Mouse (Mus musculus): ENCODE results near the gene Spx. TPM values are rescaled to one million over a fixed set of nuclear protein-coding genes. Genes with fewer than 3 reads are reported as not detected.

Gene Spx
- 0.33 and 0.53 TPM in 2 replicates for polyA plus RNA-seq (2016; fragmentation: Nextera tagmentation; extraction: Ambion mirVana)

GRCm38 (mm10) chr6:142412906-142413491, at the start of gene Spx:
TSS of gene Spx (plus strand) at chr6:142413441.
- DNase-seq (ENCODE audit: extremely low spot score, low spot score), result no peak
- H3K27me3 ChIP-seq (ENCODE audit: poor library complexity, severe bottlenecking), result peaks cover 49% of the 10 kb centered on the region
- H3K4me1 ChIP-seq, result peaks cover 27% of the 10 kb centered on the region
- H3K9me3 ChIP-seq, result no peaks in the 10 kb centered on the region
- peak within 1 kb of the TSS; percentile 54; the same call in 1 of the 2 replicates for H3K4me3 ChIP-seq
- H3K27ac ChIP-seq, result no peak within 1 kb of the TSS
- 75% methylated on average over 11 of the region's 11 CpGs for WGBS
- H3K36me3 ChIP-seq (replicated peaks), result no peaks in the 10 kb centered on the region; the same call in 1 of the 2 replicates

- H3K27me3 ChIP-seq (ENCODE audit: poor library complexity, severe bottlenecking), result no peaks in the 10 kb centered on the region
- H3K4me3 ChIP-seq, result no peak overlapping the region
- no peaks in the 10 kb centered on the region for H3K9me3 ChIP-seq
- no peaks in the 10 kb centered on the region for H3K4me1 ChIP-seq
- no peak overlapping the region for H3K27ac ChIP-seq
- peaks cover 93% of the 10 kb centered on the region for H3K36me3 ChIP-seq (replicated peaks)
- DNase-seq (ENCODE audit: extremely low spot score, low spot score), result no peak
- 95% methylated on average over 8 of the region's 8 CpGs for WGBS
Observed at GRCm38 (mm10) chr6:142365742-142366472, 47.3 kb upstream of the Spx start.

- DNase-seq (ENCODE audit: extremely low spot score, low spot score), result no peak
- H3K36me3 ChIP-seq (replicated peaks), result peaks cover 89% of the 10 kb centered on the region
- no peak overlapping the region for H3K4me3 ChIP-seq
- 92% methylated on average over 10 of the region's 10 CpGs for whole genome bisulfite sequencing
- H3K27me3 ChIP-seq (ENCODE audit: poor library complexity, severe bottlenecking), result no peaks in the 10 kb centered on the region
- H3K27ac ChIP-seq, result no peak overlapping the region
- no peaks in the 10 kb centered on the region for H3K9me3 ChIP-seq
- no peaks in the 10 kb centered on the region for H3K4me1 ChIP-seq
Observed at GRCm38 (mm10) chr6:142366473-142367018, 46.7 kb upstream of the Spx start.

- no peaks in the 10 kb centered on the region for H3K9me3 ChIP-seq
- no peak overlapping the region for H3K27ac ChIP-seq
- H3K4me1 ChIP-seq, result no peaks in the 10 kb centered on the region
- WGBS, result 90% methylated on average over 3 of the region's 3 CpGs
- H3K27me3 ChIP-seq (ENCODE audit: poor library complexity, severe bottlenecking), result no peaks in the 10 kb centered on the region
- DNase-seq (ENCODE audit: extremely low spot score, low spot score), result no peak
- H3K4me3 ChIP-seq, result no peak overlapping the region
- peaks cover 89% of the 10 kb centered on the region for H3K36me3 ChIP-seq (replicated peaks)
Observed at GRCm38 (mm10) chr6:142367565-142367964, 45.7 kb upstream of the Spx start.

GRCm38 (mm10) chr6:142369568-142369967, 43.7 kb upstream of the Spx start:
- DNase-seq (ENCODE audit: extremely low spot score, low spot score), result no peak
- Histone ChIP-seq H3K27me3 (ENCODE audit: poor library complexity, severe bottlenecking) (no peaks in the 10 kb centered on the region), H3K4me1 (no peaks in the 10 kb centered on the region), H3K4me3 (no peak overlapping the region), H3K27ac (no peak overlapping the region), H3K9me3 (no peaks in the 10 kb centered on the region), H3K36me3 (replicated peaks) (peaks cover 89% of the 10 kb centered on the region)
- whole genome bisulfite sequencing, result 87% methylated on average over 3 of the region's 3 CpGs

- no peaks in the 10 kb centered on the region for H3K27me3 ChIP-seq (ENCODE audit: poor library complexity, severe bottlenecking)
- no peaks in the 10 kb centered on the region for H3K4me1 ChIP-seq
- no peak overlapping the region for H3K27ac ChIP-seq
- no peaks in the 10 kb centered on the region for H3K9me3 ChIP-seq
- no peak overlapping the region for H3K4me3 ChIP-seq
- DNase-seq (ENCODE audit: extremely low spot score, low spot score), result no peak
- peaks cover 62% of the 10 kb centered on the region for H3K36me3 ChIP-seq (replicated peaks)
- 89% methylated on average over 1 of the region's 1 CpGs for WGBS
Observed at GRCm38 (mm10) chr6:142377081-142377480, 36.2 kb upstream of the Spx start.

- 89% methylated on average over 8 of the region's 8 CpGs for WGBS
- no peaks in the 10 kb centered on the region for H3K27me3 ChIP-seq (ENCODE audit: poor library complexity, severe bottlenecking)
- peaks cover 47% of the 10 kb centered on the region for H3K36me3 ChIP-seq (replicated peaks)
- no peaks in the 10 kb centered on the region for H3K4me1 ChIP-seq
- no peak for DNase-seq (ENCODE audit: extremely low spot score, low spot score)
- H3K27ac ChIP-seq, result no peak overlapping the region
- no peaks in the 10 kb centered on the region for H3K9me3 ChIP-seq
- H3K4me3 ChIP-seq, result no peak overlapping the region
Observed at GRCm38 (mm10) chr6:142378576-142379330, 34.5 kb upstream of the Spx start.

- H3K27me3 ChIP-seq (ENCODE audit: poor library complexity, severe bottlenecking), result no peaks in the 10 kb centered on the region
- 95% methylated on average over 6 of the region's 6 CpGs for whole genome bisulfite sequencing
Observed at GRCm38 (mm10) chr6:142379961-142380360, 33.3 kb upstream of the Spx start.

GRCm38 (mm10) chr6:142381615-142382014, 31.6 kb upstream of the Spx start:
- DNase-seq (ENCODE audit: extremely low spot score, low spot score), result no peak
- peaks cover 6% of the 10 kb centered on the region for H3K4me1 ChIP-seq
- no peak overlapping the region for H3K4me3 ChIP-seq
- no peak overlapping the region for H3K27ac ChIP-seq
- no peaks in the 10 kb centered on the region for H3K9me3 ChIP-seq
- whole genome bisulfite sequencing, result 94% methylated on average over 7 of the region's 7 CpGs
- H3K36me3 ChIP-seq (replicated peaks), result peaks cover 19% of the 10 kb centered on the region
- H3K27me3 ChIP-seq (ENCODE audit: poor library complexity, severe bottlenecking), result no peaks in the 10 kb centered on the region

More at GRCm38 (mm10) chr6:142379961-142380360, 33.3 kb upstream of the Spx start:
- no peaks in the 10 kb centered on the region for H3K9me3 ChIP-seq
- no peak overlapping the region for H3K4me3 ChIP-seq
- peaks cover 35% of the 10 kb centered on the region for H3K36me3 ChIP-seq (replicated peaks)
- H3K27ac ChIP-seq, result no peak overlapping the region
- DNase-seq (ENCODE audit: extremely low spot score, low spot score), result no peak
- H3K4me1 ChIP-seq, result no peaks in the 10 kb centered on the region

- H3K4me1 ChIP-seq, result peaks cover 24% of the 10 kb centered on the region
- H3K4me3 ChIP-seq, result no peak overlapping the region
- H3K9me3 ChIP-seq, result no peaks in the 10 kb centered on the region
- no peak for DNase-seq (ENCODE audit: extremely low spot score, low spot score)
- WGBS, result 91% methylated on average over 9 of the region's 9 CpGs
- H3K27ac ChIP-seq, result no peak overlapping the region
- H3K27me3 ChIP-seq (ENCODE audit: poor library complexity, severe bottlenecking), result no peaks in the 10 kb centered on the region
- no peaks in the 10 kb centered on the region for H3K36me3 ChIP-seq (replicated peaks)
Observed at GRCm38 (mm10) chr6:142384521-142384920, 28.7 kb upstream of the Spx start.

- peaks cover 24% of the 10 kb centered on the region for H3K4me1 ChIP-seq
- H3K4me3 ChIP-seq, result peak overlapping the region; percentile 99
- no peaks in the 10 kb centered on the region for H3K27me3 ChIP-seq (ENCODE audit: poor library complexity, severe bottlenecking)
- H3K9me3 ChIP-seq, result no peaks in the 10 kb centered on the region
- H3K27ac ChIP-seq, result peak overlapping the region; percentile 91
- DNase-seq (ENCODE audit: extremely low spot score, low spot score), result no peak
- 6% methylated on average over 31 of the region's 31 CpGs for WGBS
- H3K36me3 ChIP-seq (replicated peaks), result peaks cover 4% of the 10 kb centered on the region; the same call in 1 of the 2 replicates
Observed at GRCm38 (mm10) chr6:142386285-142387010, 26.8 kb upstream of the Spx start.

Data from forebrain, embryonic 10.5 days (tissue).